Mouse (Mus musculus) forebrain, embryonic 16.5 days (tissue): ENCODE results near the gene Scn11a. TPM values are rescaled to one million over a fixed set of nuclear protein-coding genes. Genes with fewer than 3 reads are reported as not detected.
A peak's percentile ranks its signal among the peaks of the same experiment; 100 is the strongest.

Source experiments
- ATAC-seq: fragments of 200-750 bp; cut with Nextera tagmentation; 2 replicates; pipeline ENCODE4 v1.8.0; 2017; ENCODE audit warnings: mild to moderate bottlenecking, moderate library complexity
- H3K27ac ChIP-seq: fragments of 300-500 bp; sonication (generic); 2 replicates; pipeline ENCODE4 v1.5.1; 2014; ENCODE audit warnings: low read length, control low read depth
- H3K27me3 ChIP-seq: fragments of 300-500 bp; sonication (generic); replicated peaks from 2 replicates; pipeline ENCODE4 v1.6.1; 2014; ENCODE audit warnings: low read length; ENCODE audit not compliant: control insufficient read depth, insufficient read depth
- H3K36me3 ChIP-seq: fragments of 300-500 bp; sonication (generic); 2 replicates; pipeline ENCODE4 v1.6.1; 2014; ENCODE audit not compliant: control insufficient read depth, insufficient read depth
- H3K4me1 ChIP-seq: fragments of 300-500 bp; sonication (generic); replicated peaks from 2 replicates; pipeline ENCODE4 v1.6.1; 2014; ENCODE audit warnings: low read length; ENCODE audit not compliant: control insufficient read depth, insufficient read depth
- H3K4me2 ChIP-seq: fragments of 300-500 bp; sonication (generic); 2 replicates; pipeline ENCODE4 v1.6.1; 2014; ENCODE audit warnings: mild to moderate bottlenecking, low read length, control low read depth
- H3K4me3 ChIP-seq: fragments of 300-500 bp; sonication (generic); replicated peaks from 2 replicates; pipeline ENCODE4 v1.5.1; 2014; ENCODE audit warnings: mild to moderate bottlenecking, low read length, control low read depth
- H3K9ac ChIP-seq: fragments of 300-500 bp; sonication (generic); replicated peaks from 2 replicates; pipeline ENCODE4 v1.6.1; 2014; ENCODE audit warnings: low read depth, low read length, control low read depth
- H3K9me3 ChIP-seq: fragments of 300-500 bp; sonication (generic); 2 replicates; pipeline ENCODE4 v1.6.1; 2016; ENCODE audit warnings: low read length; ENCODE audit not compliant: control insufficient read depth
- WGBS: fragments of 180-500 bp; shearing (Covaris S2); extraction: QIAGEN DNeasy Blood & Tissue Kit; methylation state at CpG from one replicate; pipeline ENCODE4 v1.1.7; 2014; 5-methylcytosine and 5-hydroxymethylcytosine counted together
- polyA plus RNA-seq: library from polyadenylated mRNA; unstranded; fragments of >200 nt; fragmentation: Nextera tagmentation; extraction: Ambion mirVana; gene quantifications from 2 replicates; pipeline ENCODE4 v1.2.1, GENCODE M21; 2015

Gene Scn11a
- polyA plus RNA-seq, 1 experiment from 2014 or later: 0.27 TPM

DNA sequence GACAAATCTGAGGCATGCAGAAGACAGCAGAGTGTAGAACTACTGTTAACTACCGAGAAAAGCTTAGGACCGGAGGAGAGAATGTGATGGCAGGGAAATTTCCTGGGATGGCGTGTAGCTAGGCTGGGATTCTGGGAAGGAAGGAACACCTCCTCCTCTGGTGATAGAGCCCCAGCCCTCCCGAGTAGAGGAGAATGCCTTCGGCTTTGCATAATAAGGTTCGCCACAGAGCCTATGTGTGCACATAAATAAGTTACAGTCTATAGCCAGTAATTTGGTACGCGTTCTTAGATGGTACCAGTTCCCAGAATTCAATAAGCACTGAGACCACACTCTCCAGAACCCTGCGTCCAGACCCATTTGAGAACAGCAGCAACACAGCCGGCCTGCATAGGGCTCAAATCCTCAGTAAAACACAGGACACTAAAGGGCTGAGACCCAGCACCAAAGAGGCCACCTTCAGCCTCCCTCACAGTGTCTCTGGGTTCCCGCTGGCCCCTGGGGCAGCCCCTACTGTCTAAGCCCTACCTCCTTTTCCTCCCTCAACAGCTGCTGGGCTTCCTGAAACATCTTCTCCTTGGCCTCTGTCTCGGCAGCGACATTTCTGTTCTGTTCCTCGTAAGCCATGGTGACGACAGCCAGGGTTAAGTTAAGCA lies 21.3 kb downstream of the Scn11a start:
- Histone ChIP-seq H3K9ac (no peak overlapping the region; the same call in 1 of the 2 replicates), H3K4me3 (no peak overlapping the region), H3K9me3 (no peaks in the 10 kb centered on the region), H3K4me1 (peaks cover 18% of the 10 kb centered on the region), H3K4me2 (no peak overlapping the region), H3K27me3 (no peaks in the 10 kb centered on the region), H3K36me3 (no peaks in the 10 kb centered on the region), H3K27ac (no peak overlapping the region)
- ATAC-seq: 0 out of 2 replicates have a peak, but pooled peaks have one; percentile 8
- 18% methylated on average over 15 of the region's 15 CpGs for WGBS

- Histone ChIP-seq H3K27ac (no peak overlapping the region), H3K9me3 (no peaks in the 10 kb centered on the region), H3K36me3 (no peaks in the 10 kb centered on the region), H3K9ac (no peak overlapping the region), H3K4me2 (no peak overlapping the region), H3K27me3 (no peaks in the 10 kb centered on the region), H3K4me3 (no peak overlapping the region), H3K4me1 (peaks cover 18% of the 10 kb centered on the region)
- ATAC-seq: peak; percentile 72; the same call in 1 of the 2 replicates
- WGBS: 7% methylated on average over 16 of the region's 16 CpGs
Observed at GRCm38 (mm10) chr9:119803169-119803827, 22.0 kb downstream of the Scn11a start.

GRCm38 (mm10) chr9:119801460-119801859 lies 23.8 kb downstream of the Scn11a start:
- no peaks in the 10 kb centered on the region for H3K27me3 ChIP-seq

DNA sequence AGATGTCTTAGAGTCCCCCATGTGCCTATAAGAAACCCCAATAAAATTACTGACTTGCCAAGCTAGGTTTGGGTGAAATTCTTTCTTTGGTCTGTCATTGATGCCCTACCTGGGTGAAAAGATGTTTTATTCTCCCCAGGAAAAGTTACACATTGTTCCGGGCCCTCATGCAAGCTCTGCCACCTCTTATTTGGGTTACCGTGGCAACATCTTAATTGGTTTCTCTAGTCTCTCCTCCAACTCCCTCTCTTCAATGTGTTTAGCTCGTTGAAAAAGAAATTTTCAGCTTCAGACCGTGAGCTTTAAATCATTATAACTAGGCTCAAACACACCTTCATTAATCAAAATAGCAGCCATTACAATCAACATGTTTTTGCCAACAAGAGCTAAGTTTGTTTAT lies 28.5 kb downstream of the Scn11a start:
- Histone ChIP-seq H3K4me2 (no peak overlapping the region), H3K9me3 (peaks cover 4% of the 10 kb centered on the region; the same call in 1 of the 2 replicates), H3K4me3 (no peak overlapping the region), H3K9ac (no peak overlapping the region), H3K36me3 (no peaks in the 10 kb centered on the region), H3K27me3 (no peaks in the 10 kb centered on the region), H3K27ac (no peak overlapping the region; the same call in 1 of the 2 replicates), H3K4me1 (no peaks in the 10 kb centered on the region)
- ATAC-seq: no peak; the same call in 1 of the 2 replicates
- WGBS: 34% methylated on average over 4 of the region's 4 CpGs

More at GRCm38 (mm10) chr9:119801460-119801859, 23.8 kb downstream of the Scn11a start:
- peaks cover 4% of the 10 kb centered on the region; the same call in 1 of the 2 replicates for H3K9me3 ChIP-seq
- H3K4me3 ChIP-seq: no peak overlapping the region
- H3K4me2 ChIP-seq: no peak overlapping the region
- no peaks in the 10 kb centered on the region for H3K36me3 ChIP-seq
- H3K9ac ChIP-seq: no peak overlapping the region
- ATAC-seq: no peak
- peaks cover 18% of the 10 kb centered on the region for H3K4me1 ChIP-seq
- no peak overlapping the region for H3K27ac ChIP-seq
- WGBS: 84% methylated on average over 6 of the region's 6 CpGs

DNA sequence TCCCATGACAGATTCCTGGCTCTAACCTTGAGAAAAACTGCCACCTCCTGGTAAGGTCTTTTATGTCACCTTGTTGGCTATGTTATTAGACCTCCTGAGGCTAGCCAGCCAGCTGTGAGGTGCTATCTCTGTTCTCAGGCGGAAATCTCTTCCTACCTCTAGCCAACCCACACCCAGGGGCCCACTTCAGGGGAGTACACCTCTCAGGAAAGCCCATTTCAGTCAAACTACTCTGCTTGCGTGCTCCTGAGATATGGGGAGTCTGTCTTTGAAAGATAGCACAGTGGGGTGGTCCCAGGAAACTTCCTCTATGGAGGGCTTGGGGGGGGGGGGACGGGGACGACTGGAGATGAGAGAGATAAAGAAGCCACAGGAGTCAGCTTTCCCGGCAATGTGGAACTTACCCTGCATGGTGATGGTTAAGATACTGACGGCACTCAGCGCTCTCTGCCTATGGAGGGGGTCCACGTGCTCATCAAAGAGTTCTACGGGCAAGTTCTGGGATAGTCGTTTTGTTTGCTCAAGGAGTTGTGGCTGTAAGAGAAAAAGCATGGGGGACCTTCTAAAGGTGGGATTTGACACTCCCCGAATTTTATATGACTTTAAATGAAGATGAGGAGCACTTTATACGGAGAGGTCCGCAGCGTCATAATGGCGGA lies 29.9 kb downstream of the Scn11a start:
- no peak overlapping the region for H3K4me3 ChIP-seq
- no peaks in the 10 kb centered on the region for H3K4me1 ChIP-seq
- ATAC-seq: no peak
- peaks cover 4% of the 10 kb centered on the region; the same call in 1 of the 2 replicates for H3K9me3 ChIP-seq
- H3K4me2 ChIP-seq: no peak overlapping the region
- WGBS: 91% methylated on average over 15 of the region's 15 CpGs
- H3K36me3 ChIP-seq: no peaks in the 10 kb centered on the region
- no peak overlapping the region for H3K27ac ChIP-seq
- H3K27me3 ChIP-seq: no peaks in the 10 kb centered on the region
- H3K9ac ChIP-seq: no peak overlapping the region

GRCm38 (mm10) chr9:119794470-119794869 lies 30.8 kb downstream of the Scn11a start:
- no peak overlapping the region for H3K4me2 ChIP-seq
- H3K4me3 ChIP-seq: no peak overlapping the region
- WGBS: 61% methylated on average over 4 of the region's 4 CpGs
- no peaks in the 10 kb centered on the region for H3K36me3 ChIP-seq
- no peak for ATAC-seq
- peaks cover 4% of the 10 kb centered on the region; the same call in 1 of the 2 replicates for H3K9me3 ChIP-seq
- H3K4me1 ChIP-seq: no peaks in the 10 kb centered on the region
- no peak overlapping the region for H3K9ac ChIP-seq
- H3K27ac ChIP-seq: no peak overlapping the region
- H3K27me3 ChIP-seq: no peaks in the 10 kb centered on the region

DNA sequence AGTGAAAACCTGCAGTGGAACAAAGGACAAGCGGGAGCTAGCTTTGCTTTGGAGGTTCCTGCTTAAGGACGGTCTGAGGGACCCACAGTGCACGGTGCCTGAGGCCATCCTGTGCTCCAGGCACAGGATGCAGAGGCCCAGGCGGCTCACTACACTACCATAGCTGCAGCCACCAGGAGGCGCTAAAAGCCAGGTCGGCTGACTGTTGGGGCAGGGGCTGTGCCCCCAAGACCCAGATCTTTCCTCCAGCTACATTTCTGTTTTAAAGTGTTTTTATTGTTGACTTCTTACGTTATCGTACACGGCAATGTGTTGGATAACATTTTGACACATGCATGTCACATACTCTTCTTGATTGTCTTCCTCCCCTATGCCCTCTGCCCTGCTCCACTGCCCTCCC lies 32.8 kb downstream of the Scn11a start:
- 56% methylated on average over 9 of the region's 9 CpGs for WGBS
- H3K4me2 ChIP-seq: no peak overlapping the region
- H3K4me3 ChIP-seq: no peak overlapping the region
- H3K27ac ChIP-seq: no peak overlapping the region
- no peak for ATAC-seq
- H3K27me3 ChIP-seq: no peaks in the 10 kb centered on the region
- peaks cover 2% of the 10 kb centered on the region; the same call in 1 of the 2 replicates for H3K9me3 ChIP-seq
- no peaks in the 10 kb centered on the region for H3K36me3 ChIP-seq
- H3K9ac ChIP-seq: no peak overlapping the region
- no peaks in the 10 kb centered on the region for H3K4me1 ChIP-seq

DNA sequence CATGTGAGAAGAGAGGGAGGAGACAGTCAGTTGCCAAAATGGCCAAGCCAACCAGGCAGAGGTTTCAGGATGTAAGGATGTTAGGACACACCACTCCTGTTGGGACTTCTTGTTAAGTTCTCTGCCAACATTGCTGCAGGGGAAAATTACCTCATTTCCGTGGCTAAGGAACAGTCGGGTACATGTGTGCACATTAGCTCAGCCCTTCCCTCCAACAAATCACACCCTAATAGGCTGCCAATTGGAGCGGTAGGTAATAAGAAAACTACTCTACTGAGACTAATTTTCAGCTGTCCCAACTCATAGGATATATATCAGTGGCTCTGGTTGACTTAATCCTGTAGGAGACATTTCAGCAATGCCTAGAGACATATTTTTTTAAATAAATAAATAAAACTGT lies 44.4 kb downstream of the Scn11a start:
- no peaks in the 10 kb centered on the region for H3K9me3 ChIP-seq
- no peak overlapping the region for H3K27ac ChIP-seq
- ATAC-seq: no peak
- 45% methylated on average over 3 of the region's 3 CpGs for WGBS
- no peak overlapping the region for H3K4me3 ChIP-seq
- H3K4me1 ChIP-seq: no peaks in the 10 kb centered on the region
- no peak overlapping the region for H3K9ac ChIP-seq
- H3K4me2 ChIP-seq: no peak overlapping the region
- no peaks in the 10 kb centered on the region for H3K27me3 ChIP-seq
- H3K36me3 ChIP-seq: no peaks in the 10 kb centered on the region

DNA sequence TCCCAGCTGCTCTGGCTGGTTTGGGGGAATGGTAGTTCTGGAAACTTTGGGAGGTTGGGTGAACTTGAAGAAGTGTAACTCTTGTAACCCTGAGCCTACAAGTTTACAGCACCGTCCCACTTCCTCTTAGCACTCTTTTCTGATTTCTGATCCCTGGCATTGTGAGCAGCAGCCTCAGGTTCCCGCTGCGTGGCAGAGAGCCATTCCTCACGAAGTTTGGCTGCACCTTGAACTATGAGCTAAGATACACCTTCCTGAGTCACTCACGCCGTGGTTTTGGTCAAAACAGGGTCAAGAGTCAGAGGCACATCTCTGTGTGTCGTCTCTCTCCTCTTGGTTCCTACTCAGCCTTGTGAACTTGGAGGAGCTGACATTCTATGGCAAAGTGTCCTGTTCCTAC lies 48.6 kb downstream of the Scn11a start:
- H3K4me2 ChIP-seq: no peak overlapping the region
- H3K36me3 ChIP-seq: no peaks in the 10 kb centered on the region
- H3K9me3 ChIP-seq: no peaks in the 10 kb centered on the region
- H3K27me3 ChIP-seq: no peaks in the 10 kb centered on the region
- H3K9ac ChIP-seq: no peak overlapping the region
- H3K4me1 ChIP-seq: no peaks in the 10 kb centered on the region
- H3K27ac ChIP-seq: no peak overlapping the region
- 89% methylated on average over 7 of the region's 7 CpGs for WGBS
- no peak for ATAC-seq
- no peak overlapping the region for H3K4me3 ChIP-seq
